Mouse (Mus musculus): Measurements from ENCODE around the gene Cnnm1. TPM values are rescaled to one million over a fixed set of nuclear protein-coding genes. Genes with fewer than 3 reads are reported as not detected.
A peak's percentile ranks its signal among the peaks of the same experiment; 100 is the strongest.
"Not testable (repeated sequence)": the region's sequence is repeated elsewhere in the genome, so short reads cannot be mapped to it uniquely, and the experiment has no call there.

Cnnm1 gene
- polyA plus RNA-seq, 1 experiment from 2014 or later, result 3.9 TPM

GRCm38 (mm10) chr19:43467927-43468685 lies 27.9 kb downstream of the Cnnm1 start:
- Histone ChIP-seq H3K4me2 (no peak overlapping the region), H3K9me3 (no peaks in the 10 kb centered on the region), H3K27me3 (no peaks in the 10 kb centered on the region), H3K27ac (replicated peaks) (no peak overlapping the region), H3K9ac (no peak overlapping the region), H3K36me3 (peaks cover 11% of the 10 kb centered on the region; the same call in 1 of the 2 replicates), H3K4me3 (no peak overlapping the region), H3K4me1 (replicated peaks) (no peaks in the 10 kb centered on the region)
- WGBS, result 78% methylated on average over 12 of the region's 12 CpGs
- ATAC-seq (ENCODE audit: low FRiP score, low read depth), result 0 out of 2 replicates have a peak, but pooled peaks have one; percentile 38

- Histone ChIP-seq H3K36me3 (peaks cover 11% of the 10 kb centered on the region; the same call in 1 of the 2 replicates), H3K4me1 (replicated peaks) (no peaks in the 10 kb centered on the region), H3K4me3 (no peak overlapping the region), H3K9me3 (no peaks in the 10 kb centered on the region), H3K27me3 (no peaks in the 10 kb centered on the region), H3K27ac (replicated peaks) (no peak overlapping the region), H3K4me2 (no peak overlapping the region), H3K9ac (no peak overlapping the region)
- 70% methylated on average over 7 of the region's 7 CpGs for WGBS
- ATAC-seq (ENCODE audit: low FRiP score, low read depth), result no peak
These were observed 29.1 kb downstream of the Cnnm1 start for GRCm38 (mm10) chr19:43469333-43469732.

- Histone ChIP-seq H3K9ac (no peak overlapping the region), H3K4me3 (no peak overlapping the region), H3K27ac (replicated peaks) (no peak overlapping the region), H3K4me1 (replicated peaks) (no peaks in the 10 kb centered on the region), H3K27me3 (no peaks in the 10 kb centered on the region), H3K4me2 (no peak overlapping the region), H3K9me3 (no peaks in the 10 kb centered on the region), H3K36me3 (peaks cover 6% of the 10 kb centered on the region; the same call in 1 of the 2 replicates)
- 70% methylated on average over 8 of the region's 8 CpGs for WGBS
- ATAC-seq (ENCODE audit: low FRiP score, low read depth), result no peak
These were observed 32.1 kb downstream of the Cnnm1 start for GRCm38 (mm10) chr19:43472331-43472730.

GRCm38 (mm10) chr19:43472781-43473180 lies 32.5 kb downstream of the Cnnm1 start:
- no peak overlapping the region for H3K9ac ChIP-seq
- no peaks in the 10 kb centered on the region for H3K27me3 ChIP-seq
- no peak overlapping the region for H3K27ac ChIP-seq (replicated peaks)
- no peak overlapping the region for H3K4me3 ChIP-seq
- no peak for ATAC-seq (ENCODE audit: low FRiP score, low read depth)
- H3K4me2 ChIP-seq, result no peak overlapping the region
- peaks cover 6% of the 10 kb centered on the region; the same call in 1 of the 2 replicates for H3K36me3 ChIP-seq
- H3K4me1 ChIP-seq (replicated peaks), result no peaks in the 10 kb centered on the region
- WGBS, result 94% methylated on average over 7 of the region's 7 CpGs
- H3K9me3 ChIP-seq, result no peaks in the 10 kb centered on the region

GRCm38 (mm10) chr19:43475642-43476041 lies 35.4 kb downstream of the Cnnm1 start:
- WGBS, result 45% methylated on average over 2 of the region's 2 CpGs
- no peak overlapping the region for H3K4me2 ChIP-seq
- no peaks in the 10 kb centered on the region for H3K36me3 ChIP-seq
- H3K4me3 ChIP-seq, result no peak overlapping the region
- no peaks in the 10 kb centered on the region for H3K9me3 ChIP-seq
- H3K4me1 ChIP-seq (replicated peaks), result no peaks in the 10 kb centered on the region
- no peaks in the 10 kb centered on the region for H3K27me3 ChIP-seq
- no peak overlapping the region for H3K9ac ChIP-seq
- H3K27ac ChIP-seq (replicated peaks), result no peak overlapping the region
- no peak for ATAC-seq (ENCODE audit: low FRiP score, low read depth)

GRCm38 (mm10) chr19:43476063-43476462 lies 35.8 kb downstream of the Cnnm1 start:
- Histone ChIP-seq H3K9me3 (no peaks in the 10 kb centered on the region), H3K4me3 (no peak overlapping the region), H3K27me3 (no peaks in the 10 kb centered on the region), H3K9ac (no peak overlapping the region), H3K4me2 (no peak overlapping the region), H3K4me1 (replicated peaks) (no peaks in the 10 kb centered on the region), H3K27ac (replicated peaks) (no peak overlapping the region), H3K36me3 (no peaks in the 10 kb centered on the region)
- ATAC-seq (ENCODE audit: low FRiP score, low read depth), result no peak
- 72% methylated on average over 7 of the region's 7 CpGs for WGBS

GRCm38 (mm10) chr19:43477436-43477835 lies 37.2 kb downstream of the Cnnm1 start:
- ATAC-seq (ENCODE audit: low FRiP score, low read depth), result no peak
- H3K4me3 ChIP-seq, result no peak overlapping the region
- no peaks in the 10 kb centered on the region for H3K4me1 ChIP-seq (replicated peaks)
- H3K4me2 ChIP-seq, result no peak overlapping the region
- H3K9ac ChIP-seq, result no peak overlapping the region
- 91% methylated on average over 5 of the region's 5 CpGs for WGBS
- H3K36me3 ChIP-seq, result no peaks in the 10 kb centered on the region
- H3K27ac ChIP-seq (replicated peaks), result no peak overlapping the region
- H3K27me3 ChIP-seq, result no peaks in the 10 kb centered on the region
- no peaks in the 10 kb centered on the region for H3K9me3 ChIP-seq

- WGBS, result 23% methylated on average over 5 of the region's 5 CpGs
- Histone ChIP-seq H3K27me3 (no peaks in the 10 kb centered on the region), H3K4me1 (replicated peaks) (no peaks in the 10 kb centered on the region), H3K9ac (no peak overlapping the region), H3K36me3 (no peaks in the 10 kb centered on the region), H3K4me3 (no peak overlapping the region), H3K9me3 (no peaks in the 10 kb centered on the region), H3K27ac (replicated peaks) (no peak overlapping the region), H3K4me2 (no peak overlapping the region)
- no peak for ATAC-seq (ENCODE audit: low FRiP score, low read depth)
These were observed 38.7 kb downstream of the Cnnm1 start for GRCm38 (mm10) chr19:43478891-43479290.

GRCm38 (mm10) chr19:43479431-43479830 lies 39.2 kb downstream of the Cnnm1 start:
- H3K4me2 ChIP-seq, result no peak overlapping the region
- no peak for ATAC-seq (ENCODE audit: low FRiP score, low read depth)
- H3K4me1 ChIP-seq (replicated peaks), result no peaks in the 10 kb centered on the region
- H3K9ac ChIP-seq, result no peak overlapping the region
- no peaks in the 10 kb centered on the region for H3K9me3 ChIP-seq
- no peaks in the 10 kb centered on the region for H3K36me3 ChIP-seq
- no peak overlapping the region for H3K27ac ChIP-seq (replicated peaks)
- WGBS, result 85% methylated on average over 5 of the region's 5 CpGs
- no peak overlapping the region for H3K4me3 ChIP-seq
- H3K27me3 ChIP-seq, result no peaks in the 10 kb centered on the region

- ATAC-seq (ENCODE audit: low FRiP score, low read depth), result no peak
- Histone ChIP-seq H3K4me3 (no peak overlapping the region), H3K9ac (no peak overlapping the region), H3K4me2 (no peak overlapping the region), H3K36me3 (no peaks in the 10 kb centered on the region), H3K9me3 (no peaks in the 10 kb centered on the region), H3K27ac (replicated peaks) (no peak overlapping the region), H3K4me1 (replicated peaks) (no peaks in the 10 kb centered on the region), H3K27me3 (no peaks in the 10 kb centered on the region)
- 58% methylated on average over 9 of the region's 9 CpGs for WGBS
These were observed 40.3 kb downstream of the Cnnm1 start for GRCm38 (mm10) chr19:43480512-43480911.

- Histone ChIP-seq H3K36me3 (no peaks in the 10 kb centered on the region), H3K27ac (replicated peaks) (no peak overlapping the region), H3K4me3 (no peak overlapping the region), H3K9ac (no peak overlapping the region), H3K27me3 (no peaks in the 10 kb centered on the region), H3K4me1 (replicated peaks) (no peaks in the 10 kb centered on the region), H3K9me3 (no peaks in the 10 kb centered on the region), H3K4me2 (no peak overlapping the region)
- 42% methylated on average over 3 of the region's 3 CpGs for WGBS
- ATAC-seq (ENCODE audit: low FRiP score, low read depth), result no peak
These were observed 47.2 kb downstream of the Cnnm1 start for GRCm38 (mm10) chr19:43487429-43487828.

GRCm38 (mm10) chr19:43493316-43493715 lies 53.1 kb downstream of the Cnnm1 start:
- H3K4me3 ChIP-seq; H3K4me1 ChIP-seq (replicated peaks); H3K4me2 ChIP-seq; H3K9ac ChIP-seq; ATAC-seq (ENCODE audit: low FRiP score, low read depth); H3K27ac ChIP-seq (replicated peaks); H3K36me3 ChIP-seq; H3K9me3 ChIP-seq; H3K27me3 ChIP-seq: not testable (repeated sequence)
- WGBS, result 75% methylated on average over 1 of the region's 1 CpGs

GRCm38 (mm10) chr19:43493878-43494277 lies 53.6 kb downstream of the Cnnm1 start:
- Histone ChIP-seq H3K36me3 (0 out of 2 replicates have a peak, but pooled peaks cover 3% of the 10 kb centered on the region), H3K4me1 (replicated peaks) (peaks cover 8% of the 10 kb centered on the region; the same call in 1 of the 2 replicates), H3K27me3 (no peaks in the 10 kb centered on the region), H3K27ac (replicated peaks) (no peak overlapping the region), H3K4me2 (no peak overlapping the region), H3K9ac (no peak overlapping the region), H3K9me3 (no peaks in the 10 kb centered on the region), H3K4me3 (no peak overlapping the region)
- 84% methylated on average over 6 of the region's 6 CpGs for WGBS
- ATAC-seq (ENCODE audit: low FRiP score, low read depth), result no peak
